Mouse (Mus musculus): ENCODE measurements at regions not wholly inside any gene's neighbourhood (a gene's known extent, or its start where the extent isn't known, plus 50 kb on each side); places are given as distances from the start of the nearest gene placed in this dataset.

DNA sequence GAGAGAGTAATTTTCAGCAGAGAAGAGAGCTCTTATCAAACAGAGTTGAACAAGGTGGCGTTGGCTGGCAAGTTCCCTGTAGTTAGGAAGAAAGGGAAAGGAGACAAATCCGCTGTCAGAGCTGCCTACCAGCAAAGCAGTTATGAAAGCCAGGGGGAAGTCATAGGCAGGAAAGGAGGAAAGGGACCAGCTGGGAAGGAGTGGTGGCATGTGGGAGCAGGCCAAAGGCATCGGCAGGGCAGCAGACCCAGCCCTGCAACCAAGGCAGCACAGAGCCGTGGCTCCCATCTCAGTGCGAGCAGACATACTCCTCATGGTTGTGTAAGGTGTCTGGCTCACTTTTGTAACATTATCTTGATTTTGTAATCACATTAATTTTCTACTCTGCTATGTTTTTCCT, 177.4 kb upstream of the Krr1 start:
- TF ChIP-seq CTCF (IDR thresholded peaks at IDR 0.05; ENCODE audit: extremely low read depth, insufficient read depth, low read length) = no peak
- no peak for TF ChIP-seq POLR2A (IDR thresholded peaks at IDR 0.05; ENCODE audit: extremely low read depth, insufficient read depth, low read length)
